Mouse (Mus musculus): ENCODE measurements around the gene H2al1g.
"Not testable (repeated sequence)": the region's sequence is repeated elsewhere in the genome, so short reads cannot be mapped to it uniquely, and the experiment has no call there.

DNA sequence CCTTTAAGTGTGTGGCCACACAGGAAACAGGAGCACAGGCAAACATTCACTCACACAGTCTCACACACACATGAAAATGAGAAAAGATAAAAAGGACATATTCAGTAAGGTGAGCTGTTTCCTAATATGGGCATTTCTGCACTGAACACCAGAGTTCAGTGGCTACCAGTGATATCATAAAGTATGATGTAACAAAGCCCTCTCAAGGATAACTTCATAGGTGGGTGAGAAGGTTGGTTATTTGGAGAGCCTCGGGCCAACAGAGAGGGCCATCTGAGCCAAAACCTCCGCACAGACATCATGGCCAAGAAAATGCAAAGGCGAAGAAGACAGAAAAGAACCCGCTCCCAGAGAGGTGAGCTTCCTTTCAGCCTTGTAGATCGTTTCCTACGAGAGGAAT lies 3.2 kb upstream of the H2al1g start, which contains the start of gene H2al1f:
- TF ChIP-seq CTCF, EP300 (IDR thresholded peaks at IDR 0.05): not testable (repeated sequence)
